Mouse (Mus musculus) intestine, embryonic 14.5 days (tissue): Measurements from ENCODE around the gene Reg3d. TPM values are rescaled to one million over a fixed set of nuclear protein-coding genes. Genes with fewer than 3 reads are reported as not detected.

ENCODE experiments used
- ATAC-seq: fragments of 200-750 bp; cut with Nextera tagmentation; replicated peaks from 2 replicates; pipeline ENCODE4 v1.8.0; 2017; ENCODE audit warnings: low read depth, moderate number of reproducible peaks, moderate TSS enrichment, moderate library complexity; ENCODE audit not compliant: low FRiP score, low TSS enrichment
- DNase-seq: peaks from one replicate; pipeline ENCODE4 v3.0.0-alpha.2; 2018; ENCODE audit warnings: low spot score
- H3K27ac ChIP-seq: fragments of 300-500 bp; sonication (generic); 2 replicates; pipeline ENCODE4 v1.5.1; 2014; ENCODE audit warnings: low read depth, mild to moderate bottlenecking, control low read depth
- H3K27me3 ChIP-seq: fragments of 300-500 bp; sonication (generic); replicated peaks from 2 replicates; pipeline ENCODE4 v1.6.1; 2014; ENCODE audit warnings: low read length, control low read depth; ENCODE audit not compliant: control insufficient read depth, insufficient read depth
- H3K36me3 ChIP-seq: fragments of 300-500 bp; sonication (generic); 2 replicates; pipeline ENCODE4 v1.6.1; 2014; ENCODE audit warnings: low read length, control low read depth; ENCODE audit not compliant: control insufficient read depth, insufficient read depth
- H3K4me1 ChIP-seq: fragments of 300-500 bp; sonication (generic); replicated peaks from 2 replicates; pipeline ENCODE4 v1.6.1; 2014; ENCODE audit warnings: low read length, control low read depth, mixed read lengths; ENCODE audit not compliant: control insufficient read depth, insufficient read depth
- H3K4me2 ChIP-seq: fragments of 300-500 bp; sonication (generic); 2 replicates; pipeline ENCODE4 v1.6.1; 2014; ENCODE audit warnings: low read length
- H3K4me3 ChIP-seq: fragments of 300-500 bp; sonication (generic); 2 replicates; pipeline ENCODE4 v1.5.1; 2014; ENCODE audit warnings: low read depth, low read length, control low read depth, mixed read lengths
- H3K9ac ChIP-seq: fragments of 300-500 bp; sonication (generic); 2 replicates; pipeline ENCODE4 v1.6.1; 2014; ENCODE audit warnings: mild to moderate bottlenecking, low read length
- H3K9me3 ChIP-seq: fragments of 300-500 bp; sonication (generic); 2 replicates; pipeline ENCODE4 v1.6.1; 2016; ENCODE audit warnings: low read length, control low read depth; ENCODE audit not compliant: control insufficient read depth
- WGBS: fragments of 180-500 bp; shearing (Covaris S2); extraction: QIAGEN DNeasy Blood & Tissue Kit; methylation state at CpG from one replicate; pipeline ENCODE4 v1.1.7; 2014; 5-methylcytosine and 5-hydroxymethylcytosine counted together
- polyA plus RNA-seq: library from polyadenylated mRNA; unstranded; fragments of >200 nt; fragmentation: Nextera tagmentation; extraction: Ambion mirVana; gene quantifications from 2 replicates; pipeline ENCODE4 v1.2.1, GENCODE M21; 2014

Gene Reg3d
- polyA plus RNA-seq, 1 experiment from 2014 or later: not detected

DNA sequence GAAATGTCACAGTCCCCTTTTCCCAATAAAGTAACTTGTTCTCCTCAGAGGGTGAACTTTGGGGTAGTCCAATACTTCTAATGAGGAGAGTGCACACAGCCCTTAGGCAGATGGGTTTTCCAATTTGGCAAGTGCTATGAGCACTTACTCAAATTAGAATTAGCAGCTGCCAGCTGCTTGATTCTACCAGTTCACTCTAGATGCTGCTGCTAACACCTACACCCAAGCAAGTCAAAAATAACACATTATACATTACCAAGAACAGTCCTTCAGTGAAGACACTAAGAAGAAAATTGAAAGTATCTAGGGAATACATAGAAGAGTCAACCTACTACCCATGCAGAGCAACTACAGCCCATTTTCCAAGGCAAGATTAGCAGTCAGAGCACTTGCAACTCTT is 38.4 kb downstream of the Reg3d start:
- Histone ChIP-seq H3K36me3 (no peaks in the 10 kb centered on the region), H3K9ac (no peak overlapping the region), H3K9me3 (no peaks in the 10 kb centered on the region), H3K4me3 (no peak overlapping the region), H3K4me2 (no peak overlapping the region), H3K27me3 (no peaks in the 10 kb centered on the region), H3K27ac (no peak overlapping the region), H3K4me1 (no peaks in the 10 kb centered on the region)
- no peak for ATAC-seq
- DNase-seq: no peak

DNA sequence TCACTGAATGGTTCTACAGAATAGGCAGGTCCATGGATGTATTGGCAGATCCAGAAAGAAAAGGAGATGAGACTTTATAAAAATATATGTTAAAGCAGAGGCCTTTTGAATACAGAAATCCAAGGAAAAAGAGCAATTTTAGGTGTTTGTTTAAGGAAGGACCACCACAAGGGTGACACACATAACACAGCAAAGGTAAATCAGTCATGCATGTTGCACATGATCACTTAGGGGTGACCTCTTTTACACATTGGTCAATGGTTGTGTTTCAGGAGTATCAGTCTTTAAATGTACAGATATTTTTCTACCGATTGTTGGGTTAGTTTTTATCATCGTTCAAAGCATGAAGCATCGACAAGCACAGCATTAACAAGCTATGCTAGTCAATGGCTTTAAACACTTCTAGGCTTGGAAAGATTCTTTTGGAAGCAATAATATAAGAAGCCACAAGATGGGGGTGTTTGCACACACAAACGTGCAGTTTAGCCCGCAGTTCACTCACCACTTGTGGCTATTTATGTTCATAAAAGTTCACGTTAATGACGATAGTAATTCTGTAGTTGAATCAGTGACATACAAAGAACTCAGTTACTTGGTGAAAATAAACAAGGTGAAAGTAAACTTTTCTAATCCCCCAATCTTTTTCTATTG is 46.6 kb downstream of the Reg3d start:
- WGBS: 34% methylated on average over 7 of the region's 7 CpGs
- ATAC-seq (no peak), DNase-seq (no peak)
- H3K4me3 ChIP-seq: no peak overlapping the region
- H3K9me3 ChIP-seq: no peaks in the 10 kb centered on the region
- H3K9ac ChIP-seq: no peak overlapping the region
- no peaks in the 10 kb centered on the region for H3K27me3 ChIP-seq
- H3K36me3 ChIP-seq: no peaks in the 10 kb centered on the region
- no peak overlapping the region for H3K27ac ChIP-seq
- H3K4me2 ChIP-seq: no peak overlapping the region
- H3K4me1 ChIP-seq: no peaks in the 10 kb centered on the region

DNA sequence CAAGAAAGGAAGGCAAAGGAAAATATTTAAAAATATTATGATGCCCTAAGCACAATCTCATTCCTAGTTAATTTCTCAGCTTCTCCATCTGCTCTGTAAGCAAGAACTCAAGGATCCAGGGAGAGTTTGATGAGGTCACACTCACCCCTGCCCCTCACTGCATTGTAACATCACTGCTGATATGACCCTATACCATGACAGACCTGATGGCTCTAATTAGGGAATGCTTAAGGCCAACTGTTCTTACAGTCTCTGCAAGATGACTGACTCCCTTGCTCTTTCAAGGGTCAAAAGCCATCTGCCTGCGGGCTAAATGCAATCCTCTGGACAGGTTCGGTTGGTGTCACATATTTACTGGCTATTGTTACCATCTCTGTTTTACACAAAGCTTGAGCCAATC is 49.5 kb downstream of the Reg3d start:
- Histone ChIP-seq H3K9me3 (no peaks in the 10 kb centered on the region), H3K4me1 (no peaks in the 10 kb centered on the region), H3K27me3 (no peaks in the 10 kb centered on the region), H3K27ac (no peak overlapping the region), H3K4me2 (no peak overlapping the region), H3K9ac (no peak overlapping the region), H3K36me3 (no peaks in the 10 kb centered on the region), H3K4me3 (no peak overlapping the region)
- DNase-seq: no peak
- ATAC-seq: no peak
- WGBS: 59% methylated on average over 2 of the region's 2 CpGs

DNA sequence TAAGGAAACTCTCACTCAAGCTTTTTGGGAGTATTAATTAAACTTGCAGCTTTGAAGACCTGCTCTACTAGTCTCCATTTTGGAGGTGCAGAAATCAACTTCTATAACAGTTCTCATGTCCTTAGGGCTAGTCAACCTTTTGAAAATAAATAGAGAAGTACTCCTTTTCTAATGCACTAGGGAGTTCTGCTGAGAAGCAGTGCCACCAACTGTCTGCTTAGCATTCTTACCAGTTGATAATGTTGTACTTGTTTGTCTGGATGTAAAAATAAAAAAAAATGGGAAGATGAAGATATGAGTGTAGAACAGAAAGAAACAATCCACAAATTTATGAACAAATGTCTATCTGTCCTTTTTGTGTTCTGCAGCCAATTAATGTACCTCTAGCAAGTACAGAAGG is 50.9 kb downstream of the Reg3d start:
- H3K4me1 ChIP-seq: no peaks in the 10 kb centered on the region
- no peak for ATAC-seq
- no peaks in the 10 kb centered on the region for H3K36me3 ChIP-seq
- no peak overlapping the region for H3K4me2 ChIP-seq
- no peaks in the 10 kb centered on the region for H3K27me3 ChIP-seq
- no peak overlapping the region for H3K4me3 ChIP-seq
- H3K9ac ChIP-seq: no peak overlapping the region
- no peaks in the 10 kb centered on the region for H3K9me3 ChIP-seq
- DNase-seq: no peak
- H3K27ac ChIP-seq: no peak overlapping the region

Other genes starting within 250 kb of the Reg3d start
- 1.2 and 1.6 TPM in 2 replicates for gene Reg3b, start 8.2 kb downstream of the Reg3d start, polyA plus RNA-seq
- gene Reg3a, start 1.8 kb upstream of the Reg3d start, polyA plus RNA-seq: not detected in 2 replicates
- not detected in 2 replicates for gene Reg2, start 16.8 kb upstream of the Reg3d start, polyA plus RNA-seq
- 6.5 TPM in 1 of 2 replicates, not detected in the other for gene Reg1, start 43.8 kb upstream of the Reg3d start, polyA plus RNA-seq
- gene Reg3g, start 90.0 kb upstream of the Reg3d start, polyA plus RNA-seq: 0.40 TPM in 1 of 2 replicates, not detected in the other